Mouse (Mus musculus): ENCODE results near the gene Mad2l1bp. TPM values are rescaled to one million over a fixed set of nuclear protein-coding genes. Genes with fewer than 3 reads are reported as not detected.

Mad2l1bp gene
- polyA plus RNA-seq, 1 experiment from 2014 or later, result 21.3 TPM

- H3K27ac ChIP-seq, result no peak overlapping the region
- H3K4me3 ChIP-seq, result no peak overlapping the region
- no peaks in the 10 kb centered on the region for H3K4me1 ChIP-seq
- no peaks in the 10 kb centered on the region for H3K27me3 ChIP-seq (replicated peaks)
- peaks cover 39% of the 10 kb centered on the region for H3K36me3 ChIP-seq (replicated peaks)
- no peaks in the 10 kb centered on the region for H3K9me3 ChIP-seq
- ATAC-seq (replicated peaks), result no peak
- no peak overlapping the region for H3K9ac ChIP-seq
- 91% methylated on average over 10 of the region's 10 CpGs for WGBS
- H3K4me2 ChIP-seq, result no peak overlapping the region
Measured at GRCm38 (mm10) chr17:46119641-46120040, 33.7 kb downstream of the Mad2l1bp start.

DNA sequence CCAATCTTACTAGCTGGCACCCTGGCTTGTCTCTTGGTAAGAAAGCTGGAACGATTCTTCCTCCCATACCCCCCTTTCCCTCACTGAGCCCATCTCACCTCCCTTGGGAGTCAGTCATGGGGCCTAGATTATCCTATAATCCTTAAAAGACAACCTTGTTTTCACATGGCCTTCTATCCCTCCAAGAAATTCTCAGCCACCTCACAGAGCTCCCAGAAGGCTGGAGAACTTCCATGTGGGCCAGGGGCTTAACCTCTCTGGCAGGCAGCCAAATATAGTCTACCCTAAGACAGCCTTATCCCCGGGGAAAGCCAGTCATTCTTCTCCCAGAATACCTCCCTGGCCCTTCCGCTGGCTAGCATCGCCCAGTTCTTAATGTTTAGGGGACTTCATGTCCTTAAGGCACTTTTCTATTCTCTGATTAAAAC, 34.9 kb downstream of the Mad2l1bp start:
- Histone ChIP-seq H3K4me1 (no peaks in the 10 kb centered on the region; the same call in 1 of the 2 replicates), H3K27me3 (replicated peaks) (no peaks in the 10 kb centered on the region), H3K27ac (no peak overlapping the region), H3K9ac (no peak overlapping the region), H3K4me3 (no peak overlapping the region), H3K36me3 (replicated peaks) (peaks cover 28% of the 10 kb centered on the region), H3K9me3 (no peaks in the 10 kb centered on the region), H3K4me2 (no peak overlapping the region)
- WGBS, result 60% methylated on average over 4 of the region's 4 CpGs
- no peak for ATAC-seq (replicated peaks)

DNA sequence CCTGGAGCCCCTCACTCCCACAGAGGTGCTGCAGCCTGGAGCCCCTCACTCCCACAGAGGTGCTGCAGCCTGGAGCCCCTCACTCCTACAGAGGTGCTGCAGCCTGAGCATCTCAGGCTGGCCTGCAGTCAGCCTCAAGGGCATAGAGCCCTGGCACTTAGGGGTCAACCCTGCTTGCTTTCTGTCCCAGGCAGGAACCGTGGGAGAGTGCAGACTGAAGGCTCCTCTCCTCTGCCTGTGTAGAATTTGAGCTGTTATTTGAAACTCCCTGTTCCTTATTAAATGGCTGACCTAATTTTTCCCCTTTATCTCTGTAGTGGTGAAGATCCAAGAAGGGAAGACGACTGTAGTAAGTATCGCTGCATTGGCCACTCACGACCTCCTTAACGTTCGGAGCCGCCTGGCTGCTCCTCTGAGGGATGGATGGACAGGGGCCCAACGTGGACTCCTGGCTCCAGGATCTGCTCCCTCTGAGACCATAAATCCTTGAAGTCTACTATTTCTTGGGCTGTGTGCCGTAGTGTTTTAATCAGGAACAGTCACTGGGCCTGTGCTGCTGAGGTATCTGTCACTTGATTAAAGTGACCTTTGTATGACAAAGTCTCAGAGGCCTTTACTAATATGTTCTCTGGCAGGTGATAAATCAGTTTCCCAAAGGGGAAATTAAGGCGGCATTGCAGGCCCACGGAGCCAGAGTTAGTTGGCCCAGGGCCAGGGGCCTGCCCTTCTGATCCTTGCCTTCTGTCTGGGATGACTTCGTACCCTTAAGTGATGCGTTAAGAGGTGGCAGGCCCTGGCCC, 35.5 kb downstream of the Mad2l1bp start:
- Histone ChIP-seq H3K4me2 (no peak overlapping the region), H3K9ac (no peak overlapping the region), H3K4me1 (peaks cover under 1% of the 10 kb centered on the region; the same call in 1 of the 2 replicates), H3K27ac (no peak overlapping the region), H3K27me3 (replicated peaks) (no peaks in the 10 kb centered on the region), H3K36me3 (replicated peaks) (peaks cover 22% of the 10 kb centered on the region; the same call in 1 of the 2 replicates), H3K4me3 (no peak overlapping the region), H3K9me3 (no peaks in the 10 kb centered on the region)
- 86% methylated on average over 13 of the region's 13 CpGs for WGBS
- ATAC-seq (replicated peaks), result no peak

- Histone ChIP-seq H3K27ac (no peak overlapping the region), H3K4me1 (peaks cover 10% of the 10 kb centered on the region), H3K9ac (no peak overlapping the region), H3K27me3 (replicated peaks) (no peaks in the 10 kb centered on the region), H3K9me3 (no peaks in the 10 kb centered on the region), H3K4me3 (no peak overlapping the region), H3K4me2 (no peak overlapping the region), H3K36me3 (replicated peaks) (peaks cover 15% of the 10 kb centered on the region; the same call in 1 of the 2 replicates)
- 83% methylated on average over 3 of the region's 3 CpGs for WGBS
- no peak for ATAC-seq (replicated peaks)
Measured at GRCm38 (mm10) chr17:46116881-46117280, 36.5 kb downstream of the Mad2l1bp start.

DNA sequence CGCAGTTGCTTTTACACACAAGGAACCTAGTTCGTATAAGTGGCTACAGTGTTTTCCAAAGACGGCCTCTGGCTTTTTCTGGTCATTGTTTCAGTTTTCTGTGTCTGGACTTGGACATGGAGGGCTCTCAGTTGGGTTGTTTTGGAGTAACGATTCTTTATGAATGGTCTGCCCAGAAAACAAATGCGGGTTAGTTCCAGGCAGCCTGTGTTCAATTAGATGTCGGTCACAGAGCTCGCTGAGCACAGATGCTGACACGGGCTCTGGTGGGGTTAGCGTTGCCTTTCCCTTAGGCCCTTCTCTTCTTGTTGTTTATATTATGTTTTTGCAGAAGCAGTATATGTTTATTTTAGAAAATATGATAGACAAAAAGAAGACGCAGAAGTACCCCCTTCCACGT, 37.2 kb downstream of the Mad2l1bp start:
- no peak for ATAC-seq (replicated peaks)
- H3K4me1 ChIP-seq, result peaks cover 17% of the 10 kb centered on the region
- no peak overlapping the region for H3K9ac ChIP-seq
- peaks cover 14% of the 10 kb centered on the region; the same call in 1 of the 2 replicates for H3K36me3 ChIP-seq (replicated peaks)
- no peaks in the 10 kb centered on the region for H3K27me3 ChIP-seq (replicated peaks)
- H3K9me3 ChIP-seq, result no peaks in the 10 kb centered on the region
- 90% methylated on average over 11 of the region's 11 CpGs for WGBS
- no peak overlapping the region for H3K4me2 ChIP-seq
- H3K4me3 ChIP-seq, result no peak overlapping the region
- no peak overlapping the region for H3K27ac ChIP-seq

- Histone ChIP-seq H3K4me1 (peaks cover 17% of the 10 kb centered on the region), H3K4me3 (no peak overlapping the region), H3K27ac (no peak overlapping the region), H3K9ac (no peak overlapping the region), H3K9me3 (no peaks in the 10 kb centered on the region), H3K27me3 (replicated peaks) (no peaks in the 10 kb centered on the region), H3K36me3 (replicated peaks) (peaks cover 13% of the 10 kb centered on the region; the same call in 1 of the 2 replicates), H3K4me2 (no peak overlapping the region)
- 78% methylated on average over 2 of the region's 2 CpGs for WGBS
- ATAC-seq (replicated peaks), result no peak
Measured at GRCm38 (mm10) chr17:46115489-46115888, 37.9 kb downstream of the Mad2l1bp start.

GRCm38 (mm10) chr17:46110402-46111289, 42.7 kb downstream of the Mad2l1bp start, which contains the start of gene Mrps18a:
Gene Mrps18a (plus strand): TSS chr17:46110986.
- Histone ChIP-seq H3K4me1 (peaks cover 20% of the 10 kb centered on the region), H3K27me3 (replicated peaks) (peaks cover 15% of the 10 kb centered on the region), H3K27ac (peak within 1 kb of the TSS; percentile 86), H3K9me3 (no peaks in the 10 kb centered on the region), H3K9ac (peak within 1 kb of the TSS; percentile 74), H3K36me3 (replicated peaks) (no peaks in the 10 kb centered on the region), H3K4me3 (peak within 1 kb of the TSS; percentile 85), H3K4me2 (peak within 1 kb of the TSS; percentile 81)
- 5% methylated on average over 38 of the region's 38 CpGs for WGBS
- ATAC-seq (replicated peaks), result peak; percentile 98

DNA sequence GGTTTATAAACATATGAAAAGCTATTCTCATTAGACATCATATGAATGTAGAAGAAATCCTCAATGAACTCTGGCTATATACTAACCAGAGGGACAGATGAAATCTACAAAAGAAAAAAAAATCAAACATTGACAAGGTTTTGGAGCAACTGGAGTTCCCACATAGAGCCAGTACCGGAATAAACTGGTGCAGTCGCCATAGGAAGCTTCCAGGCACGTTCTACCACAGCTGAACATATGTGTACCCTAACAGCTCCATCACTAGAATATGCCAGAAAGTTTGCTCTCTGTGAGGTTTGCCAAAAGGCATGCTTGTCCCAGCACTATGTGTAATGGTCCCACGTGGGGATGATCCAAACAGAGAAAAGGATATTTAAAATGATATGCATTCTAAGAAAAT, 45.1 kb downstream of the Mad2l1bp start:
- no peak for ATAC-seq (replicated peaks)
- WGBS, result 80% methylated on average over 4 of the region's 4 CpGs
- peaks cover 20% of the 10 kb centered on the region for H3K4me1 ChIP-seq
- no peaks in the 10 kb centered on the region for H3K9me3 ChIP-seq
- H3K27me3 ChIP-seq (replicated peaks), result peaks cover 15% of the 10 kb centered on the region
- H3K9ac ChIP-seq, result no peak overlapping the region
- no peaks in the 10 kb centered on the region for H3K36me3 ChIP-seq (replicated peaks)
- H3K27ac ChIP-seq, result no peak overlapping the region
- no peak overlapping the region for H3K4me3 ChIP-seq
- no peak overlapping the region for H3K4me2 ChIP-seq

- peaks cover 11% of the 10 kb centered on the region for H3K27me3 ChIP-seq (replicated peaks)
- ATAC-seq (replicated peaks), result no peak
Measured at GRCm38 (mm10) chr17:46104487-46104886, 48.9 kb downstream of the Mad2l1bp start.

DNA sequence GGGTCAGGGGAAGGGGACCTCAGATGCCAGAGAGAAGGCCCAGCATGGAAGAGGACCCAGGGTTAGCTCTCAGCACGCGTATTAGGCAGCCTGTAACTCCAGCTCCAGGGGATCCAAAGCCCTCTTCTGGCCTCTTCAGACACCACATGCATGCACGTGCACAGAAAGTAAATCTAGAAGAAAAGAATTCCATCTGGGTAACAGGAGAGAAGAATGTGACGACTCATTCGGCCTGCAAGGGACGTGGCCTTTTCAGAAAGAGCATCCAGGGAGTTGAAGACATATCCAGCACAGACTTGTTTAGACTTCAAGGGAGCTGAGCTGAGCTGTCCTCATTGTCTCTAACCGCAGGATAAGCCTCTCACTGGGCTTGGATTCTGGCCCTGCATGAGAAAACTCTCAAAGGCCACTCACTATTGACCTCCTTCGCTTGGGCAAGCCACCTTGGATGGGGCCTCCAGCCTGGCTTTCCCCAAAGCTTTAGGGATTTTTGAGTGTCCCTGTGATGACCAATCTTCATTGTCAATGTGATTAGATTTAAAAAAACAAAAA, 50.7 kb downstream of the Mad2l1bp start:
- Histone ChIP-seq H3K4me2 (no peak overlapping the region), H3K4me1 (no peaks in the 10 kb centered on the region), H3K27ac (no peak overlapping the region), H3K27me3 (replicated peaks) (0 out of 2 replicates have a peak, but pooled peaks cover 4% of the 10 kb centered on the region), H3K9ac (no peak overlapping the region), H3K4me3 (no peak overlapping the region), H3K9me3 (no peaks in the 10 kb centered on the region), H3K36me3 (replicated peaks) (no peaks in the 10 kb centered on the region)
- 34% methylated on average over 8 of the region's 8 CpGs for WGBS
- ATAC-seq (replicated peaks), result no peak

More at GRCm38 (mm10) chr17:46104487-46104886, 48.9 kb downstream of the Mad2l1bp start:
- H3K27ac ChIP-seq, result no peak overlapping the region
- WGBS, result 53% methylated on average over 12 of the region's 12 CpGs
- H3K4me2 ChIP-seq, result no peak overlapping the region
- no peaks in the 10 kb centered on the region for H3K4me1 ChIP-seq
- no peaks in the 10 kb centered on the region for H3K36me3 ChIP-seq (replicated peaks)
- H3K4me3 ChIP-seq, result no peak overlapping the region
- H3K9me3 ChIP-seq, result no peaks in the 10 kb centered on the region
- no peak overlapping the region for H3K9ac ChIP-seq

DNA sequence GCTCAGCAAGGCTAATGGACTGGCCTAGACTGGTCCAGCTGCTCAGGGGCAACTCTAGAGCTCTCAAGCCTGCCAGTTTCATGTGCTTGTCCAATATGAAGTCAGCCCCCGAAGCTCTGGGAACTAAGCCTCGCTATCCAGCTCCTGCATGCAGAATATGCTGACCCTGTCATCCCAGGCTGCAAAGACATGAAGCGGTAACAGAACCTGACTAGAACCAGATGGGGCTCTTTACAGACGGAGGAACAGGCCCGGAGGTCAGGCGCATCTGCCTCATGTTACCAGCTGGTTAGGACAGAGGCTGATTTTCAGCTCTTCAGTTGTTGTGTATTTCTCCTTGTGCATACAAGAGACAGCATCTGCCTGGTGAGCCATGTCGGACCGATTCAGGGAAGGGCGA, 51.4 kb downstream of the Mad2l1bp start:
- Histone ChIP-seq H3K4me3 (no peak overlapping the region), H3K9ac (no peak overlapping the region), H3K4me1 (no peaks in the 10 kb centered on the region), H3K4me2 (no peak overlapping the region), H3K9me3 (no peaks in the 10 kb centered on the region), H3K27ac (no peak overlapping the region), H3K36me3 (replicated peaks) (no peaks in the 10 kb centered on the region), H3K27me3 (replicated peaks) (no peaks in the 10 kb centered on the region)
- 88% methylated on average over 9 of the region's 9 CpGs for WGBS
- no peak for ATAC-seq (replicated peaks)

DNA sequence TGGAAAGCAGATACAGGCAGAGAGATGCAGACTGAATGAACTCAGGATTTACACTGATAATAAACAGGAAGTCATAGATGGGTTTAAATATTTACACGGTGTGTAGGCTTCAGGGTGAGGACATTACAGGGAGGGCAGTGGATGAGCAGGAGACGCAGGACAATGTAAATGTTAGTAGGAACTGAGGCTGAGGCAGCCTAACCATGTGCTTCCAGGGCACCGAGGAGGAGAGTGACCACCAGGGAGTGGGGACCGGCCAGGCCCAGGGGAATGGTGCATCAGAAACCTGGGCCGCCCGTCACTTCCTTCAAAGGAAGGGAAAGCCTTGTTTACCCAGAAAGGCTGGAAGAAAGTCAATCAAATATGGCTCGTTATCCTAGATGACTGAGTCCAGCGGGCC, 54.8 kb downstream of the Mad2l1bp start:
- no peak overlapping the region for H3K4me2 ChIP-seq
- no peak for ATAC-seq (replicated peaks)
- no peaks in the 10 kb centered on the region for H3K36me3 ChIP-seq (replicated peaks)
- H3K9me3 ChIP-seq, result no peaks in the 10 kb centered on the region
- H3K27me3 ChIP-seq (replicated peaks), result no peaks in the 10 kb centered on the region; the same call in 1 of the 2 replicates
- H3K27ac ChIP-seq, result no peak overlapping the region
- no peaks in the 10 kb centered on the region for H3K4me1 ChIP-seq
- no peak overlapping the region for H3K9ac ChIP-seq
- no peak overlapping the region for H3K4me3 ChIP-seq
- WGBS, result 64% methylated on average over 8 of the region's 8 CpGs
